Mouse (Mus musculus) megakaryocyte, embryonic 14.5 days (primary cell): ENCODE measurements around the gene BC035044.

Source experiments
- FLI1 ChIP-seq: IDR thresholded peaks from 2 replicates; pipeline ENCODE4 v1.6.1; 2012; ENCODE audit warnings: low read length, inconsistent platforms, mixed read lengths
- GATA1 ChIP-seq: IDR thresholded peaks from 3 replicates; pipeline ENCODE4 v1.6.1; 2012; ENCODE audit warnings: mixed read lengths, low read length, inconsistent platforms, borderline replicate concordance

GRCm38 (mm10) chr6:128826132-128826531 lies 64.8 kb downstream of the BC035044 start, which contains the start of the genes Gm44511 and Klrb1b:
- TF ChIP-seq GATA1 (no peak), FLI1 (no peak)
